ENCODE assay signal across 24 mouse cellular contexts in the genomic region with DNA sequence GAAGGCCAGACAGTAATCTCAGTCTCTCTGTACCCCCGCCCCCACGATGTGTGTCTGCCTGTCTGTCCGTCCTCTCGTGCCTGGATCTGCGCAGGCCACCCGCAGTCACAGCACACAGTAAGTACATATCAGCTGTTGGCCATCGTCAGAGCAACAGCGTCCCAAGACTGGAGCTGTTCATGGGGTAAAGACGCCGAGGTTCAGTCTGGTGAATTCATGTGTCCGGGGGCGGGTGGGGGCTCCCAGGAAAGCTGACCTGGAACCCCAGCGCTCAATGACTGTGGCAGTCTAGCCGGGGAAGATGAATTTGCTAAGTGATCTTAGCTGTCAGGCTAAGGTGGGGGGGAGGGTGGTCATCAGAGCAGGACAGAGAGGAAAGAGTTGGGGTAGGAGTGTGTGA. TPM values are rescaled to one million over a fixed set of nuclear protein-coding genes. Genes with fewer than 3 reads are reported as not detected.
"Had no signal": no experiment of that assay in that cellular context is flagged by ENCODE, and none has a peak within 500 bp of the region (broad histone marks: within the 10 kb centered on the region; RNA-seq: fewer than 3 reads in every experiment).

No protein-coding gene starts in this region.

- H3K9ac ChIP-seq: limb, embryonic 13.5 days; liver, embryonic 12.5 days; liver, embryonic 15.5 days; lung, embryonic 15.5 days had no signal

- H3K27ac ChIP-seq: kidney, postnatal 0 days; layer of hippocampus, adult 2 months; limb, embryonic 10.5 days; limb, embryonic 13.5 days; liver, embryonic 12.5 days; liver, embryonic 15.5 days; lung, embryonic 15.5 days; stomach, postnatal 0 days had no signal

- H3K36me3 ChIP-seq: limb, embryonic 10.5 days; limb, embryonic 13.5 days; liver, embryonic 12.5 days; liver, embryonic 15.5 days; lung, embryonic 15.5 days; midbrain, embryonic 10.5 days had no signal

- H3K27me3 ChIP-seq: limb, embryonic 13.5 days; liver, embryonic 15.5 days; lung, embryonic 15.5 days had no signal

- H3K4me3 ChIP-seq: layer of hippocampus, adult 2 months; limb, embryonic 10.5 days; limb, embryonic 13.5 days; liver, embryonic 12.5 days; liver, embryonic 15.5 days; lung, embryonic 15.5 days; megakaryocyte, embryonic 14.5 days; midbrain, embryonic 10.5 days had no signal

- H3K9me3 ChIP-seq: limb, embryonic 10.5 days; limb, embryonic 13.5 days; liver, embryonic 12.5 days; liver, embryonic 15.5 days; lung, embryonic 15.5 days had no signal

- ATAC-seq: liver, embryonic 12.5 days had no signal

- DNase-seq: liver; lung, adult 18-20 months; lung, postnatal 10 days; lung, postnatal 36 days; midbrain, embryonic 14.5 days; spleen, adult 18-20 months; thymus, adult 2 months; thymus, postnatal 14 days; thymus, postnatal 4 days had no signal

- H3K4me2 ChIP-seq: limb, embryonic 13.5 days; liver, embryonic 12.5 days; liver, embryonic 15.5 days; lung, embryonic 15.5 days had no signal

- H3K4me1 ChIP-seq: limb, embryonic 13.5 days; liver, embryonic 12.5 days; liver, embryonic 15.5 days; lung, embryonic 15.5 days; megakaryocyte, embryonic 14.5 days had no signal

RNA-seq across cellular contexts. Expression of gene Myl2, which starts 7.0 kb away (rescaled TPM):
- total RNA-seq: left cerebral cortex, postnatal 25 days had no signal

RNA-seq across cellular contexts. Expression of gene Ccdc63, which starts 46.9 kb away (rescaled TPM):
- total RNA-seq: midbrain, postnatal 0 days had no signal
- polyA plus RNA-seq: kidney, postnatal 0 days; large intestine, adult 2 months; limb, embryonic 10.5 days; limb, embryonic 13.5 days; liver, embryonic 12.5 days; lung, embryonic 15.5 days; midbrain, embryonic 10.5 days; midbrain, embryonic 14.5 days; midbrain, postnatal 0 days; neural tube, embryonic 11.5 days; stomach, embryonic 14.5 days had no signal
